Mouse (Mus musculus): ENCODE results near the gene 4930432K21Rik. TPM values are rescaled to one million over a fixed set of nuclear protein-coding genes. Genes with fewer than 3 reads are reported as not detected.

4930432K21Rik gene
- polyA plus RNA-seq, 1 experiment from 2014 or later: 0.25 TPM

GRCm38 (mm10) chr8:84201545-84202245 lies 53.9 kb downstream of the 4930432K21Rik start:
- Histone ChIP-seq H3K4me1 (replicated peaks) (peaks cover 71% of the 10 kb centered on the region), H3K4me3 (replicated peaks) (peak overlapping the region; percentile 62), H3K4me2 (peak overlapping the region; percentile 75), H3K27me3 (peaks cover 50% of the 10 kb centered on the region), H3K27ac (replicated peaks) (peak overlapping the region; percentile 62), H3K36me3 (replicated peaks) (peaks cover 1% of the 10 kb centered on the region; the same call in 1 of the 2 replicates), H3K9me3 (replicated peaks) (no peaks in the 10 kb centered on the region), H3K9ac (peak overlapping the region; percentile 59; the same call in 1 of the 2 replicates)
- 21% methylated on average over 15 of the region's 15 CpGs for WGBS (ENCODE audit: insufficient replicate concordance)
- ATAC-seq (ENCODE audit: insufficient read depth): no peak

GRCm38 (mm10) chr8:84202466-84202865 lies 54.6 kb downstream of the 4930432K21Rik start:
- 42% methylated on average over 9 of the region's 9 CpGs for WGBS (ENCODE audit: insufficient replicate concordance)
- H3K36me3 ChIP-seq (replicated peaks): peaks cover 4% of the 10 kb centered on the region; the same call in 1 of the 2 replicates
- peak overlapping the region; percentile 62 for H3K4me3 ChIP-seq (replicated peaks)
- H3K4me1 ChIP-seq (replicated peaks): peaks cover 67% of the 10 kb centered on the region
- peaks cover 50% of the 10 kb centered on the region for H3K27me3 ChIP-seq
- H3K9me3 ChIP-seq (replicated peaks): no peaks in the 10 kb centered on the region
- H3K9ac ChIP-seq: no peak overlapping the region
- peak overlapping the region; percentile 75 for H3K4me2 ChIP-seq
- ATAC-seq (ENCODE audit: insufficient read depth): no peak
- peak overlapping the region; percentile 77 for H3K27ac ChIP-seq (replicated peaks)

- peaks cover 66% of the 10 kb centered on the region for H3K4me1 ChIP-seq (replicated peaks)
- H3K27me3 ChIP-seq: peaks cover 50% of the 10 kb centered on the region
- peak overlapping the region; percentile 19 for H3K9ac ChIP-seq
- peak overlapping the region; percentile 62 for H3K4me3 ChIP-seq (replicated peaks)
- peak; percentile 37; the same call in 1 of the 2 replicates for ATAC-seq (ENCODE audit: insufficient read depth)
- peak overlapping the region; percentile 75 for H3K4me2 ChIP-seq
- no peaks in the 10 kb centered on the region for H3K9me3 ChIP-seq (replicated peaks)
- 5% methylated on average over 34 of the region's 34 CpGs for WGBS (ENCODE audit: insufficient replicate concordance)
- H3K36me3 ChIP-seq (replicated peaks): peaks cover 4% of the 10 kb centered on the region; the same call in 1 of the 2 replicates
- H3K27ac ChIP-seq (replicated peaks): peak overlapping the region; percentile 77
These were observed 55.4 kb downstream of the 4930432K21Rik start for GRCm38 (mm10) chr8:84202938-84203917.

- WGBS (ENCODE audit: insufficient replicate concordance): 23% methylated on average over 13 of the region's 13 CpGs
- peak overlapping the region; percentile 75 for H3K4me2 ChIP-seq
- peaks cover 50% of the 10 kb centered on the region for H3K27me3 ChIP-seq
- H3K9me3 ChIP-seq (replicated peaks): no peaks in the 10 kb centered on the region
- peak; percentile 23; the same call in 1 of the 2 replicates for ATAC-seq (ENCODE audit: insufficient read depth)
- peaks cover 4% of the 10 kb centered on the region; the same call in 1 of the 2 replicates for H3K36me3 ChIP-seq (replicated peaks)
- peak overlapping the region; percentile 62 for H3K4me3 ChIP-seq (replicated peaks)
- peak overlapping the region; percentile 19 for H3K9ac ChIP-seq
- peak overlapping the region; percentile 77 for H3K27ac ChIP-seq (replicated peaks)
- H3K4me1 ChIP-seq (replicated peaks): peaks cover 65% of the 10 kb centered on the region
These were observed 56.3 kb downstream of the 4930432K21Rik start for GRCm38 (mm10) chr8:84203975-84204772.

- H3K4me3 ChIP-seq (replicated peaks): no peak overlapping the region
- no peak overlapping the region for H3K27ac ChIP-seq (replicated peaks)
- H3K9me3 ChIP-seq (replicated peaks): no peaks in the 10 kb centered on the region
- H3K9ac ChIP-seq: no peak overlapping the region
- whole genome bisulfite sequencing (ENCODE audit: insufficient replicate concordance): 66% methylated on average over 5 of the region's 5 CpGs
- H3K4me2 ChIP-seq: no peak overlapping the region
- peaks cover 42% of the 10 kb centered on the region for H3K27me3 ChIP-seq
- peaks cover 4% of the 10 kb centered on the region; the same call in 1 of the 2 replicates for H3K36me3 ChIP-seq (replicated peaks)
- ATAC-seq (ENCODE audit: insufficient read depth): no peak
- H3K4me1 ChIP-seq (replicated peaks): peaks cover 63% of the 10 kb centered on the region
These were observed 57.2 kb downstream of the 4930432K21Rik start for GRCm38 (mm10) chr8:84205073-84205472.

- Histone ChIP-seq H3K4me3 (replicated peaks) (no peak overlapping the region), H3K4me1 (replicated peaks) (peaks cover 52% of the 10 kb centered on the region), H3K4me2 (no peak overlapping the region), H3K9me3 (replicated peaks) (no peaks in the 10 kb centered on the region), H3K27ac (replicated peaks) (no peak overlapping the region), H3K36me3 (replicated peaks) (peaks cover 4% of the 10 kb centered on the region; the same call in 1 of the 2 replicates), H3K9ac (no peak overlapping the region), H3K27me3 (peaks cover 26% of the 10 kb centered on the region)
- no peak for ATAC-seq (ENCODE audit: insufficient read depth)
- 74% methylated on average over 3 of the region's 3 CpGs for WGBS (ENCODE audit: insufficient replicate concordance)
These were observed 58.8 kb downstream of the 4930432K21Rik start for GRCm38 (mm10) chr8:84206666-84207065.

- no peak overlapping the region for H3K4me3 ChIP-seq (replicated peaks)
- peak overlapping the region; percentile 29 for H3K4me2 ChIP-seq
- peaks cover 42% of the 10 kb centered on the region for H3K4me1 ChIP-seq (replicated peaks)
- no peaks in the 10 kb centered on the region for H3K9me3 ChIP-seq (replicated peaks)
- no peak overlapping the region for H3K9ac ChIP-seq
- peaks cover 15% of the 10 kb centered on the region for H3K27me3 ChIP-seq
- peaks cover 14% of the 10 kb centered on the region; the same call in 1 of the 2 replicates for H3K36me3 ChIP-seq (replicated peaks)
- peak; percentile 14; the same call in 1 of the 2 replicates for ATAC-seq (ENCODE audit: insufficient read depth)
- WGBS (ENCODE audit: insufficient replicate concordance): 31% methylated on average over 7 of the region's 7 CpGs
- peak overlapping the region; percentile 64 for H3K27ac ChIP-seq (replicated peaks)
These were observed 60.0 kb downstream of the 4930432K21Rik start for GRCm38 (mm10) chr8:84207811-84208210.

GRCm38 (mm10) chr8:84208381-84209380 lies 60.9 kb downstream of the 4930432K21Rik start:
- Histone ChIP-seq H3K36me3 (replicated peaks) (peaks cover 14% of the 10 kb centered on the region; the same call in 1 of the 2 replicates), H3K27me3 (peaks cover 6% of the 10 kb centered on the region), H3K4me1 (replicated peaks) (peaks cover 33% of the 10 kb centered on the region), H3K27ac (replicated peaks) (peak overlapping the region; percentile 64), H3K9me3 (replicated peaks) (no peaks in the 10 kb centered on the region), H3K4me2 (peak overlapping the region; percentile 29; the same call in 1 of the 2 replicates), H3K4me3 (replicated peaks) (no peak overlapping the region), H3K9ac (no peak overlapping the region)
- 43% methylated on average over 17 of the region's 17 CpGs for WGBS (ENCODE audit: insufficient replicate concordance)
- ATAC-seq (ENCODE audit: insufficient read depth): no peak

- H3K4me3 ChIP-seq (replicated peaks): no peak overlapping the region
- H3K9ac ChIP-seq: no peak overlapping the region
- WGBS (ENCODE audit: insufficient replicate concordance): 60% methylated on average over 34 of the region's 34 CpGs
- peaks cover 28% of the 10 kb centered on the region for H3K4me1 ChIP-seq (replicated peaks)
- peak overlapping the region; percentile 28; the same call in 1 of the 2 replicates for H3K4me2 ChIP-seq
- ATAC-seq (ENCODE audit: insufficient read depth): no peak; the same call in 1 of the 2 replicates
- no peaks in the 10 kb centered on the region for H3K27me3 ChIP-seq
- H3K36me3 ChIP-seq (replicated peaks): peaks cover 14% of the 10 kb centered on the region
- no peak overlapping the region for H3K27ac ChIP-seq (replicated peaks)
- H3K9me3 ChIP-seq (replicated peaks): no peaks in the 10 kb centered on the region
These were observed 62.5 kb downstream of the 4930432K21Rik start for GRCm38 (mm10) chr8:84210167-84210791.

All from liver, embryonic 15.5 days (tissue).